Mouse (Mus musculus) kidney, embryonic 15.5 days (tissue): Measurements from ENCODE around the gene Sva. TPM values are rescaled to one million over a fixed set of nuclear protein-coding genes. Genes with fewer than 3 reads are reported as not detected.

Source experiments
- ATAC-seq: fragments of 200-750 bp; cut with Nextera tagmentation; replicated peaks from 2 replicates; pipeline ENCODE4 v1.8.0; 2017; ENCODE audit warnings: moderate TSS enrichment; ENCODE audit not compliant: low FRiP score
- H3K27ac ChIP-seq: fragments of 300-500 bp; sonication (generic); 2 replicates; pipeline ENCODE4 v1.5.1; 2015; ENCODE audit warnings: mild to moderate bottlenecking, inconsistent platforms
- H3K27me3 ChIP-seq: fragments of 300-500 bp; sonication (generic); 2 replicates; pipeline ENCODE4 v1.6.1; 2015; ENCODE audit warnings: inconsistent platforms
- H3K36me3 ChIP-seq: fragments of 300-500 bp; sonication (generic); 2 replicates; pipeline ENCODE4 v1.6.1; 2015; ENCODE audit warnings: inconsistent platforms
- H3K4me1 ChIP-seq: fragments of 300-500 bp; sonication (generic); 2 replicates; pipeline ENCODE4 v1.6.1; 2015; ENCODE audit warnings: inconsistent platforms
- H3K4me2 ChIP-seq: fragments of 300-500 bp; sonication (generic); 2 replicates; pipeline ENCODE4 v1.6.1; 2015; ENCODE audit warnings: moderate library complexity, mild to moderate bottlenecking, inconsistent platforms
- H3K4me3 ChIP-seq: fragments of 300-500 bp; sonication (generic); replicated peaks from 2 replicates; pipeline ENCODE4 v1.5.1; 2015; ENCODE audit warnings: mild to moderate bottlenecking, inconsistent platforms
- H3K9ac ChIP-seq: fragments of 300-500 bp; sonication (generic); 2 replicates; pipeline ENCODE4 v1.6.1; 2015; ENCODE audit warnings: mild to moderate bottlenecking, inconsistent platforms
- H3K9me3 ChIP-seq: fragments of 300-500 bp; sonication (generic); replicated peaks from 2 replicates; pipeline ENCODE4 v1.6.1; 2016; ENCODE audit warnings: inconsistent platforms
- polyA plus RNA-seq: library from polyadenylated mRNA; unstranded; fragments of >200 nt; fragmentation: Nextera tagmentation; extraction: Ambion mirVana; gene quantifications from 2 replicates; pipeline ENCODE4 v1.2.1, GENCODE M21; 2015

Gene Sva
- not detected in 2 replicates for polyA plus RNA-seq

DNA sequence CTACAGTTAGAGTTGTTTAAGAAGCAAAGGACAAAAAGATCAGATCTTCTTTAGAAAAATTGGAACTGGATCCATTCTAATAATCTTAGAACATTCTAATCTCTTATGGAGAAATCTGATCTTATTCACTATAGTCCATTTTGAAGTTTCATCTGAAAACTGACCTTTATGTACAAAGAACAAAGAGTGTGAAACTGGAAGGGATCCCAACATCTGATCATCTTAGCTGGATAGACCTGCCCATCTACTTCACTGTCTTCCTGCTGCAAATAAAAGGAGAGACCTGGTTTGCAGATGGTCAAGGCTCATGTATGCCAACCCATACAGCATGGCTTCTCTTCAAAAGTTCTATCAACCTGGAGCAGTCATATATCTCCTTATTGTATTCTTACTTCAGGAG lies at the start of gene Sva:
TSS of gene Sva (plus strand) at position 301 of the 400 bp plus-strand sequence.
- Histone ChIP-seq H3K27ac (no peak within 1 kb of the TSS), H3K4me2 (no peak within 1 kb of the TSS), H3K27me3 (no peaks in the 10 kb centered on the region), H3K4me3 (no peak within 1 kb of the TSS), H3K4me1 (no peaks in the 10 kb centered on the region), H3K36me3 (no peaks in the 10 kb centered on the region), H3K9ac (no peak within 1 kb of the TSS), H3K9me3 (no peaks in the 10 kb centered on the region)
- ATAC-seq, result no peak

Other genes starting within 250 kb of the Sva start
- gene Pip, start 190.9 kb upstream of the Sva start, polyA plus RNA-seq, result not detected in 2 replicates
- gene Sval2, start 185.4 kb upstream of the Sva start, polyA plus RNA-seq, result not detected in 2 replicates
- 1.7 TPM in 1 of 2 replicates, not detected in the other for gene Sval1, start 86.8 kb upstream of the Sva start, polyA plus RNA-seq
- not detected in 2 replicates for gene Sval3, start 70.3 kb upstream of the Sva start, polyA plus RNA-seq
- gene Tas2r139, start 102.5 kb downstream of the Sva start, polyA plus RNA-seq, result not detected in 2 replicates
- not detected in 2 replicates for gene Tas2r144, start 176.9 kb downstream of the Sva start, polyA plus RNA-seq
- 31.0 and 33.4 TPM in 2 replicates for gene Gstk1, start 207.5 kb downstream of the Sva start, polyA plus RNA-seq
- gene Tmem139, start 223.6 kb downstream of the Sva start, polyA plus RNA-seq, result 3.0 and 3.1 TPM in 2 replicates
- gene Casp2, start 226.6 kb downstream of the Sva start, polyA plus RNA-seq, result 57.0 and 60.0 TPM in 2 replicates
- gene Clcn1, start 248.3 kb downstream of the Sva start, polyA plus RNA-seq, result 0.18 and 0.28 TPM in 2 replicates